Mouse (Mus musculus): ENCODE data around the gene Ccr3. TPM values are rescaled to one million over a fixed set of nuclear protein-coding genes. Genes with fewer than 3 reads are reported as not detected.

Gene Ccr3
- total and polyA plus RNA-seq, 3 experiments, result not detected

DNA sequence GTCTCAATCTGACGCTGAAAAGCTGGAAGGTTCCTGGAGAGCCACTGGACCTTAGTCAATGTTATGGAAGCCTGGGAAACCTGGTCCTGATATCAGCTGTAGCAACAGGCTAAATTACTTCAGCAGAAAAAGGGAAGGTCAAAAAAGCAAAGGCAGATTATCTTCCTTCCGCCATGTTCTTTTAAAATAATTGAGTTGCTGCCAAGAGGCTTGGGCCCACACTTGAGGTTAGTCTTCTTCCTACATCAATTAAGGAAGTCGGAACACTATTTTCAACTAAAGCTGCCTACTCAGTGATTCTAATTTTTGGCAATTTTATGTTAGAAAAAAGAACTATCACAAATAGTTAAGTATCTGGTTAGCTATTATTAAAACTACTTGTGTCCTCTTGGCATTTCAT, 1.9 kb upstream of the Ccr3 start (continued):
- TF ChIP-seq ETS1 (IDR thresholded peaks at IDR 0.05; ENCODE audit: low read depth, low read length) (peak; percentile 96), E2F4 (IDR thresholded peaks at IDR 0.05; ENCODE audit: borderline replicate concordance, low read depth, low read length) (no peak), SIN3A (IDR thresholded peaks at IDR 0.05; ENCODE audit: low read length) (peak; percentile 79), MYC (IDR thresholded peaks at IDR 0.05; ENCODE audit: low read depth, low read length) (peak; percentile 40; the same call in 1 of the 2 replicates), MYB (IDR thresholded peaks at IDR 0.05; ENCODE audit: low read depth, low read length) (no peak)

DNA sequence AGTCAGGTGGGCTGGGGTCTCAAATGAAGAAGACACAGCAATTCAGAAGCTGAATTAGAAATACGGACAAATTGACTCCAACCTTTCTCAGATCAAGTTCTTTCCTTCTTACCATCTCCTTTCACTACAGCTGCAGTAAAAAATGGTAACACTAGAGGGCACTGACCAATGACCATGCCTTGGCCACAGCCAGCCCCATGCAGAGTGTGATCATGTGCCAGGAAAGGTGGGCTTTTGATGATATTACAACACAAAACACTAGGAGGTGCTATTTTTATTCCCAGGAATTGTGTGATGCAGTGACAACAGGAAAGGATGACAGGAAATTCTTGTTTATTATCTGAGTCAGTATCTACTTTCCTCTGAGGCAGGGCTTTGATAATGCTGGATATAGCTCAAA, 11.6 kb downstream of the Ccr3 start:
- no peak for TF ChIP-seq POLR2AphosphoS5 (IDR thresholded peaks at IDR 0.05; ENCODE audit: borderline replicate concordance, low read depth, low read length)
- TF ChIP-seq SMC3 (IDR thresholded peaks at IDR 0.05; ENCODE audit: low read depth, low read length), result peak; percentile 39; the same call in 1 of the 2 replicates
- TF ChIP-seq KAT2A (conservative IDR thresholded peaks at IDR 0.05; ENCODE audit: low read depth, low read length), result no peak
- TF ChIP-seq GATA1 (IDR thresholded peaks at IDR 0.05; ENCODE audit: low read depth, low read length), result no peak
- no peak for TF ChIP-seq POLR2AphosphoS2 (IDR thresholded peaks at IDR 0.05; ENCODE audit: low read length)
- peak; percentile 37 for TF ChIP-seq RAD21 (IDR thresholded peaks at IDR 0.05; ENCODE audit: low read depth, low read length)
- TF ChIP-seq MAFK (IDR thresholded peaks at IDR 0.05; ENCODE audit: borderline replicate concordance, low read depth, low read length), result no peak
- no peak for TF ChIP-seq E2F4 (IDR thresholded peaks at IDR 0.05; ENCODE audit: borderline replicate concordance, low read depth, low read length)
- peak in 2 of 3 experiments; percentile 5 to 49; a peak in 2 of 6 replicates for TF ChIP-seq CTCF (IDR thresholded peaks at IDR 0.05 in 2 of 3, conservative IDR thresholded peaks at IDR 0.05 in 1 of 3; ENCODE audit: control insufficient read depth in 1 of 3, insufficient read depth in 1 of 3, low read depth in 2 of 3, low read length in 3 of 3, poor library complexity in 1 of 3, severe bottlenecking in 1 of 3)
- TF ChIP-seq ZMIZ1 (IDR thresholded peaks at IDR 0.05; ENCODE audit: low read depth, low read length), result no peak
- no peak for TF ChIP-seq ELF1 (IDR thresholded peaks at IDR 0.05; ENCODE audit: low read depth, low read length)
- TF ChIP-seq POLR2A (IDR thresholded peaks at IDR 0.05; ENCODE audit: control insufficient read depth in 1 of 2, insufficient read depth in 1 of 2, low read depth in 1 of 2, low read length in 2 of 2, poor library complexity in 1 of 2), result no peak
- TF ChIP-seq CHD2 (IDR thresholded peaks at IDR 0.05; ENCODE audit: low read length), result no peak
- TF ChIP-seq TCF12 (IDR thresholded peaks at IDR 0.05; ENCODE audit: low read depth, low read length), result no peak
- TF ChIP-seq MAZ (IDR thresholded peaks at IDR 0.05; ENCODE audit: low read depth, low read length), result no peak
- no peak for TF ChIP-seq UBTF (IDR thresholded peaks at IDR 0.05; ENCODE audit: borderline replicate concordance, insufficient read depth, low read depth, low read length)
- no peak for TF ChIP-seq EP300 (IDR thresholded peaks at IDR 0.05; ENCODE audit: low read depth in 1 of 2, low read length in 2 of 2)
- TF ChIP-seq MEF2A (IDR thresholded peaks at IDR 0.05; ENCODE audit: extremely low read depth, insufficient replicate concordance, low read depth, low read length, poor library complexity, severe bottlenecking), result no peak
- TF ChIP-seq NELFE (IDR thresholded peaks at IDR 0.05; ENCODE audit: low read depth, low read length), result no peak
- TF ChIP-seq ZNF384 (IDR thresholded peaks at IDR 0.05; ENCODE audit: low read depth, low read length), result no peak
- TF ChIP-seq NRF1 (IDR thresholded peaks at IDR 0.05; ENCODE audit: insufficient read depth, low read depth, low read length, poor library complexity, severe bottlenecking), result no peak
- no peak for TF ChIP-seq TBP (IDR thresholded peaks at IDR 0.05; ENCODE audit: low read depth, low read length)
- TF ChIP-seq ETS1 (IDR thresholded peaks at IDR 0.05; ENCODE audit: low read depth, low read length), result no peak
- peak; percentile 23; the same call in 1 of the 2 replicates for TF ChIP-seq ZC3H11A (IDR thresholded peaks at IDR 0.05; ENCODE audit: low read depth, low read length)
- TF ChIP-seq MYB (IDR thresholded peaks at IDR 0.05; ENCODE audit: low read depth, low read length), result no peak
- no peak for TF ChIP-seq MAX (IDR thresholded peaks at IDR 0.05; ENCODE audit: low read length)
- TF ChIP-seq USF1 (IDR thresholded peaks at IDR 0.05; ENCODE audit: low read depth, low read length), result peak; percentile 23; the same call in 1 of the 2 replicates
- H3K27ac ChIP-seq (ENCODE audit: control insufficient read depth, low read depth, low read length), result no peak overlapping the region

More for the DNA sequence above, 11.6 kb downstream of the Ccr3 start:
- Histone ChIP-seq H3K9me3 (replicated peaks; ENCODE audit: insufficient read depth, low read length) (no peaks in the 10 kb centered on the region), H3K27me3 (ENCODE audit: control insufficient read depth in 1 of 2, insufficient read depth in 2 of 2, low read length in 2 of 2) (no peaks in the 10 kb centered on the region), H3K4me3 (ENCODE audit: control insufficient read depth in 1 of 2, insufficient read depth in 1 of 2, low read depth in 2 of 2, low read length in 2 of 2) (no peak overlapping the region), H3K9ac (ENCODE audit: control insufficient read depth, low read depth, low read length, poor library complexity, severe bottlenecking) (no peak overlapping the region), H3K36me3 (ENCODE audit: control insufficient read depth in 1 of 2, insufficient read depth in 2 of 2, low read length in 2 of 2) (peaks cover 0 to 15% of the 10 kb centered on the region in 2 experiments; a peak in 2 of 4 replicates), H3K4me1 (ENCODE audit: control insufficient read depth in 1 of 2, insufficient read depth in 2 of 2, low read length in 2 of 2) (peaks cover 8 to 11% of the 10 kb centered on the region in 2 experiments), H3K79me2 (ENCODE audit: control insufficient read depth, insufficient read depth, low read length, poor library complexity) (no peaks in the 10 kb centered on the region)
- no peak for DNase-seq (ENCODE audit: low read depth, low spot score)
